Mouse (Mus musculus) brain, embryonic 14.5 days (tissue): ENCODE measurements around the gene Stc2.

Experiments used
- CTCF ChIP-seq: fragments of 200-500 bp; IDR thresholded peaks from 2 replicates; pipeline ENCODE4 v1.5.1; 2012; ENCODE audit warnings: inconsistent platforms, mild to moderate bottlenecking, moderate library complexity, borderline replicate concordance; ENCODE audit not compliant: insufficient read depth, insufficient read length; ENCODE audit errors: extremely low read depth
- POLR2A ChIP-seq: fragments of 200-500 bp; IDR thresholded peaks from 2 replicates; pipeline ENCODE4 v1.6.1; 2012; ENCODE audit warnings: mild to moderate bottlenecking, inconsistent platforms, borderline replicate concordance; ENCODE audit not compliant: poor library complexity, insufficient read depth, insufficient read length, severe bottlenecking; ENCODE audit errors: extremely low read depth

DNA sequence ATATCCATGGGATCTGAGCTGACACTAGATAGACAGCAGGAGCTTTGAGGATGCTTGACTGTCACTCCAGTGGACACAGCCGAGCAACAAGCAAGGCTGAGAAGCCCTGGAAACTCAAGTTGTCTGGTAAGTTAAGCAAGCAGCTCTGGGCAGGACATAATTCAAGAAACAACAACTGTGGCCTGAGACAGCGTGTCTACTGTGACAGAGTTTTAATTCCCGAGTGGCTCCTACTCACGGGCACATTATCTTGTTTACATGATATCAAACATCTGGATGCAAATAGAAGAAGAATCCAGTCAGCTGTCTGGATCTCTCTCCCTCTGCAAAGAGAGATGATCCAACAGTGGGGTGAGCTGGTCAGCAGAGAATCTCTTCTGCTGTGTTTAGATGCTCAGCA, 19.0 kb upstream of the Stc2 start:
- TF ChIP-seq CTCF: no peak
- TF ChIP-seq POLR2A: no peak
